Mouse (Mus musculus) common myeloid progenitor, adult 5-6 weeks (primary cell): ENCODE measurements at regions not wholly inside any gene's neighbourhood (a gene's known extent, or its start where the extent isn't known, plus 50 kb on each side); places are given as distances from the start of the nearest gene placed in this dataset.

Experiments used
- ATAC-seq: replicated peaks from 2 replicates; pipeline ENCODE4 v1.8.0; 2016; ENCODE audit warnings: low read depth, mild to moderate bottlenecking, moderate TSS enrichment, inconsistent platforms; ENCODE audit not compliant: poor library complexity, severe bottlenecking

- no peak for ATAC-seq
Measured at GRCm38 (mm10) chr9:11729732-11730131, 825.2 kb upstream of the Cntn5 start.

- ATAC-seq, result no peak
Measured at GRCm38 (mm10) chr9:11721811-11722210, 817.2 kb upstream of the Cntn5 start.

GRCm38 (mm10) chr9:11704647-11705046 lies 800.1 kb upstream of the Cntn5 start:
- no peak for ATAC-seq

GRCm38 (mm10) chr9:11703150-11703549 lies 798.6 kb upstream of the Cntn5 start:
- ATAC-seq, result no peak

- no peak for ATAC-seq
Measured at GRCm38 (mm10) chr9:11693505-11693904, 788.9 kb upstream of the Cntn5 start.

GRCm38 (mm10) chr9:11687101-11687500 lies 782.5 kb upstream of the Cntn5 start:
- no peak for ATAC-seq

GRCm38 (mm10) chr9:11671939-11672338 lies 767.4 kb upstream of the Cntn5 start:
- no peak for ATAC-seq

GRCm38 (mm10) chr9:11671243-11671642 lies 766.7 kb upstream of the Cntn5 start:
- no peak for ATAC-seq

- no peak for ATAC-seq
Measured at GRCm38 (mm10) chr9:11629461-11629860, 724.9 kb upstream of the Cntn5 start.

GRCm38 (mm10) chr9:11604381-11604780 lies 699.8 kb upstream of the Cntn5 start:
- no peak for ATAC-seq

GRCm38 (mm10) chr9:11603884-11604283 lies 699.3 kb upstream of the Cntn5 start:
- no peak for ATAC-seq

- ATAC-seq, result no peak
Measured at GRCm38 (mm10) chr9:11602857-11603256, 698.3 kb upstream of the Cntn5 start.

GRCm38 (mm10) chr9:11579011-11579410 lies 674.4 kb upstream of the Cntn5 start:
- no peak for ATAC-seq

- ATAC-seq, result no peak
Measured at GRCm38 (mm10) chr9:11562885-11563284, 658.3 kb upstream of the Cntn5 start.

GRCm38 (mm10) chr9:11559384-11559783 lies 654.8 kb upstream of the Cntn5 start:
- no peak for ATAC-seq

- peak; percentile 87 for ATAC-seq
Measured at GRCm38 (mm10) chr9:11513806-11514496, 609.4 kb upstream of the Cntn5 start.
